Mouse (Mus musculus): ENCODE data around the gene Rpl10a. TPM values are rescaled to one million over a fixed set of nuclear protein-coding genes. Genes with fewer than 3 reads are reported as not detected.
A peak's percentile ranks its signal among the peaks of the same experiment; 100 is the strongest.

Rpl10a gene
- 562 and 613 TPM in 2 replicates for polyA plus RNA-seq (2014; fragmentation: Nextera tagmentation; extraction: Ambion mirVana)

- H3K27ac ChIP-seq (replicated peaks; ENCODE audit: low read depth, low read length), result peak within 1 kb of the TSS; percentile 94
- H3K27me3 ChIP-seq (ENCODE audit: control insufficient read depth, insufficient read depth, low read length), result no peaks in the 10 kb centered on the region
- under 1% methylated on average over 66 of the region's 67 CpGs for WGBS
- peaks cover 10% of the 10 kb centered on the region for H3K4me1 ChIP-seq (ENCODE audit: control insufficient read depth, insufficient read depth, low read length)
- no peaks in the 10 kb centered on the region for H3K9me3 ChIP-seq (replicated peaks; ENCODE audit: control insufficient read depth, low read length)
- H3K4me3 ChIP-seq (ENCODE audit: low read depth, low read length), result peak within 1 kb of the TSS; percentile 94
- peaks cover 2% of the 10 kb centered on the region; the same call in 1 of the 2 replicates for H3K36me3 ChIP-seq (replicated peaks; ENCODE audit: control insufficient read depth, insufficient read depth, low read depth, low read length)
- DNase-seq (ENCODE audit: low spot score) (peak; percentile 98), ATAC-seq (replicated peaks; ENCODE audit: insufficient number of reproducible peaks, low FRiP score, low TSS enrichment, low read depth) (peak; percentile 81)
- peak within 1 kb of the TSS; percentile 91 for H3K9ac ChIP-seq (replicated peaks; ENCODE audit: low read length)
- peak within 1 kb of the TSS; percentile 62 for H3K4me2 ChIP-seq (ENCODE audit: low read depth, low read length)
Measured at GRCm38 (mm10) chr17:28328366-28328928, at the start of gene Rpl10a. TSS of gene Rpl10a (plus strand) at chr17:28328471.

GRCm38 (mm10) chr17:28279236-28279635 lies 49.0 kb upstream of the Rpl10a start:
- ATAC-seq (replicated peaks; ENCODE audit: insufficient number of reproducible peaks, low FRiP score, low TSS enrichment, low read depth), result no peak
- no peak overlapping the region for H3K4me3 ChIP-seq (ENCODE audit: low read depth, low read length)
- H3K9me3 ChIP-seq (replicated peaks; ENCODE audit: control insufficient read depth, low read length), result no peaks in the 10 kb centered on the region
- H3K4me2 ChIP-seq (ENCODE audit: low read depth, low read length), result no peak overlapping the region
- H3K9ac ChIP-seq (replicated peaks; ENCODE audit: low read length), result no peak overlapping the region
- H3K27me3 ChIP-seq (ENCODE audit: control insufficient read depth, insufficient read depth, low read length), result no peaks in the 10 kb centered on the region
- no peak for DNase-seq (ENCODE audit: low spot score)
- H3K27ac ChIP-seq (replicated peaks; ENCODE audit: low read depth, low read length), result no peak overlapping the region
- H3K4me1 ChIP-seq (ENCODE audit: control insufficient read depth, insufficient read depth, low read length), result no peaks in the 10 kb centered on the region
- 35% methylated on average over 4 of the region's 4 CpGs for WGBS
- no peaks in the 10 kb centered on the region for H3K36me3 ChIP-seq (replicated peaks; ENCODE audit: control insufficient read depth, insufficient read depth, low read depth, low read length)

- Histone ChIP-seq H3K27ac (replicated peaks; ENCODE audit: low read depth, low read length) (no peak overlapping the region), H3K9me3 (replicated peaks; ENCODE audit: control insufficient read depth, low read length) (no peaks in the 10 kb centered on the region), H3K4me3 (ENCODE audit: low read depth, low read length) (no peak overlapping the region), H3K4me2 (ENCODE audit: low read depth, low read length) (no peak overlapping the region), H3K9ac (replicated peaks; ENCODE audit: low read length) (no peak overlapping the region), H3K36me3 (replicated peaks; ENCODE audit: control insufficient read depth, insufficient read depth, low read depth, low read length) (no peaks in the 10 kb centered on the region), H3K27me3 (ENCODE audit: control insufficient read depth, insufficient read depth, low read length) (no peaks in the 10 kb centered on the region), H3K4me1 (ENCODE audit: control insufficient read depth, insufficient read depth, low read length) (no peaks in the 10 kb centered on the region)
- 62% methylated on average over 15 of the region's 15 CpGs for WGBS
- ATAC-seq (replicated peaks; ENCODE audit: insufficient number of reproducible peaks, low FRiP score, low TSS enrichment, low read depth) (no peak), DNase-seq (ENCODE audit: low spot score) (no peak)
Measured at GRCm38 (mm10) chr17:28279780-28280422, 48.4 kb upstream of the Rpl10a start.

- DNase-seq (ENCODE audit: low spot score) (no peak), ATAC-seq (replicated peaks; ENCODE audit: insufficient number of reproducible peaks, low FRiP score, low TSS enrichment, low read depth) (no peak)
- H3K36me3 ChIP-seq (replicated peaks; ENCODE audit: control insufficient read depth, insufficient read depth, low read depth, low read length), result no peaks in the 10 kb centered on the region
- no peak overlapping the region for H3K4me2 ChIP-seq (ENCODE audit: low read depth, low read length)
- no peak overlapping the region for H3K4me3 ChIP-seq (ENCODE audit: low read depth, low read length)
- H3K27ac ChIP-seq (replicated peaks; ENCODE audit: low read depth, low read length), result no peak overlapping the region
- no peaks in the 10 kb centered on the region for H3K9me3 ChIP-seq (replicated peaks; ENCODE audit: control insufficient read depth, low read length)
- H3K4me1 ChIP-seq (ENCODE audit: control insufficient read depth, insufficient read depth, low read length), result no peaks in the 10 kb centered on the region
- WGBS, result 78% methylated on average over 7 of the region's 7 CpGs
- H3K9ac ChIP-seq (replicated peaks; ENCODE audit: low read length), result no peak overlapping the region
- no peaks in the 10 kb centered on the region for H3K27me3 ChIP-seq (ENCODE audit: control insufficient read depth, insufficient read depth, low read length)
Measured at GRCm38 (mm10) chr17:28280423-28280800, 47.9 kb upstream of the Rpl10a start.

GRCm38 (mm10) chr17:28280831-28281377 lies 47.4 kb upstream of the Rpl10a start:
- H3K27me3 ChIP-seq (ENCODE audit: control insufficient read depth, insufficient read depth, low read length), result no peaks in the 10 kb centered on the region
- no peak for DNase-seq (ENCODE audit: low spot score)
- no peak overlapping the region for H3K27ac ChIP-seq (replicated peaks; ENCODE audit: low read depth, low read length)
- 61% methylated on average over 4 of the region's 5 CpGs for WGBS
- no peak overlapping the region for H3K4me2 ChIP-seq (ENCODE audit: low read depth, low read length)
- no peaks in the 10 kb centered on the region for H3K4me1 ChIP-seq (ENCODE audit: control insufficient read depth, insufficient read depth, low read length)
- no peaks in the 10 kb centered on the region for H3K36me3 ChIP-seq (replicated peaks; ENCODE audit: control insufficient read depth, insufficient read depth, low read depth, low read length)
- ATAC-seq (replicated peaks; ENCODE audit: insufficient number of reproducible peaks, low FRiP score, low TSS enrichment, low read depth), result no peak; the same call in 1 of the 2 replicates
- H3K4me3 ChIP-seq (ENCODE audit: low read depth, low read length), result no peak overlapping the region
- H3K9ac ChIP-seq (replicated peaks; ENCODE audit: low read length), result no peak overlapping the region
- H3K9me3 ChIP-seq (replicated peaks; ENCODE audit: control insufficient read depth, low read length), result no peaks in the 10 kb centered on the region

GRCm38 (mm10) chr17:28281866-28282441 lies 46.3 kb upstream of the Rpl10a start:
- DNase-seq (ENCODE audit: low spot score) (no peak), ATAC-seq (replicated peaks; ENCODE audit: insufficient number of reproducible peaks, low FRiP score, low TSS enrichment, low read depth) (no peak)
- H3K27ac ChIP-seq (replicated peaks; ENCODE audit: low read depth, low read length), result no peak overlapping the region
- no peaks in the 10 kb centered on the region for H3K36me3 ChIP-seq (replicated peaks; ENCODE audit: control insufficient read depth, insufficient read depth, low read depth, low read length)
- H3K9me3 ChIP-seq (replicated peaks; ENCODE audit: control insufficient read depth, low read length), result no peaks in the 10 kb centered on the region
- no peaks in the 10 kb centered on the region for H3K27me3 ChIP-seq (ENCODE audit: control insufficient read depth, insufficient read depth, low read length)
- no peak overlapping the region for H3K4me2 ChIP-seq (ENCODE audit: low read depth, low read length)
- WGBS, result 89% methylated on average over 7 of the region's 7 CpGs
- H3K4me3 ChIP-seq (ENCODE audit: low read depth, low read length), result no peak overlapping the region
- H3K9ac ChIP-seq (replicated peaks; ENCODE audit: low read length), result no peak overlapping the region
- no peaks in the 10 kb centered on the region for H3K4me1 ChIP-seq (ENCODE audit: control insufficient read depth, insufficient read depth, low read length)

- DNase-seq (ENCODE audit: low spot score) (no peak), ATAC-seq (replicated peaks; ENCODE audit: insufficient number of reproducible peaks, low FRiP score, low TSS enrichment, low read depth) (no peak)
- no peak overlapping the region for H3K9ac ChIP-seq (replicated peaks; ENCODE audit: low read length)
- H3K9me3 ChIP-seq (replicated peaks; ENCODE audit: control insufficient read depth, low read length), result no peaks in the 10 kb centered on the region
- H3K27ac ChIP-seq (replicated peaks; ENCODE audit: low read depth, low read length), result no peak overlapping the region
- no peak overlapping the region for H3K4me2 ChIP-seq (ENCODE audit: low read depth, low read length)
- H3K27me3 ChIP-seq (ENCODE audit: control insufficient read depth, insufficient read depth, low read length), result no peaks in the 10 kb centered on the region
- no peaks in the 10 kb centered on the region for H3K36me3 ChIP-seq (replicated peaks; ENCODE audit: control insufficient read depth, insufficient read depth, low read depth, low read length)
- H3K4me3 ChIP-seq (ENCODE audit: low read depth, low read length), result no peak overlapping the region
- 93% methylated on average over 10 of the region's 10 CpGs for WGBS
- no peaks in the 10 kb centered on the region for H3K4me1 ChIP-seq (ENCODE audit: control insufficient read depth, insufficient read depth, low read length)
Measured at GRCm38 (mm10) chr17:28283199-28283598, 45.1 kb upstream of the Rpl10a start.

GRCm38 (mm10) chr17:28286133-28286532 lies 42.1 kb upstream of the Rpl10a start:
- ATAC-seq (replicated peaks; ENCODE audit: insufficient number of reproducible peaks, low FRiP score, low TSS enrichment, low read depth) (no peak), DNase-seq (ENCODE audit: low spot score) (no peak)
- no peak overlapping the region for H3K4me2 ChIP-seq (ENCODE audit: low read depth, low read length)

More at GRCm38 (mm10) chr17:28286133-28286532, 42.1 kb upstream of the Rpl10a start:
- 83% methylated on average over 10 of the region's 10 CpGs for WGBS
- no peaks in the 10 kb centered on the region for H3K4me1 ChIP-seq (ENCODE audit: control insufficient read depth, insufficient read depth, low read length)
- H3K4me3 ChIP-seq (ENCODE audit: low read depth, low read length), result no peak overlapping the region
- no peak overlapping the region for H3K9ac ChIP-seq (replicated peaks; ENCODE audit: low read length)
- no peaks in the 10 kb centered on the region for H3K9me3 ChIP-seq (replicated peaks; ENCODE audit: control insufficient read depth, low read length)
- H3K36me3 ChIP-seq (replicated peaks; ENCODE audit: control insufficient read depth, insufficient read depth, low read depth, low read length), result no peaks in the 10 kb centered on the region
- H3K27ac ChIP-seq (replicated peaks; ENCODE audit: low read depth, low read length), result no peak overlapping the region
- no peaks in the 10 kb centered on the region for H3K27me3 ChIP-seq (ENCODE audit: control insufficient read depth, insufficient read depth, low read length)

Data from embryonic facial prominence, embryonic 11.5 days (tissue).